Mouse (Mus musculus) liver, embryonic 14.5 days (tissue): ENCODE data around the gene Lrp5. TPM values are rescaled to one million over a fixed set of nuclear protein-coding genes. Genes with fewer than 3 reads are reported as not detected.

ENCODE experiments used
- ATAC-seq: fragments of 200-750 bp; cut with Nextera tagmentation; 2 replicates; pipeline ENCODE4 v1.8.0; 2017; ENCODE audit warnings: moderate number of reproducible peaks, mild to moderate bottlenecking, moderate library complexity; ENCODE audit not compliant: insufficient read depth
- DNase-seq, 3 experiments: peaks; one replicate each; pipeline ENCODE4 v3.0.0-alpha.2; 2012 to 2013; ENCODE audit warnings: low read depth in 3 of 3, low spot score in 3 of 3
- H3K27ac ChIP-seq: fragments of 300-500 bp; sonication (generic); 2 replicates; pipeline ENCODE4 v1.5.1; 2014; ENCODE audit warnings: moderate library complexity, mild to moderate bottlenecking, control low read depth, inconsistent platforms
- H3K27me3 ChIP-seq: fragments of 300-500 bp; sonication (generic); 2 replicates; pipeline ENCODE4 v1.6.1; 2014; ENCODE audit warnings: mild to moderate bottlenecking, low read length, moderate library complexity; ENCODE audit not compliant: control insufficient read depth, insufficient read depth
- H3K36me3 ChIP-seq: fragments of 300-500 bp; sonication (generic); replicated peaks from 2 replicates; pipeline ENCODE4 v1.6.1; 2014; ENCODE audit warnings: low read depth; ENCODE audit not compliant: control insufficient read depth, insufficient read depth
- H3K4me1 ChIP-seq, 2 experiments: fragments of 200-500 bp in 1 of 2; fragments of 300-500 bp in 1 of 2; sonication (generic) in 1 of 2; replicated peaks; 2 replicates each; pipeline ENCODE4 v1.6.1; 2012 to 2014; ENCODE audit warnings: antibody characterized with exemption in 1 of 2, inconsistent platforms in 1 of 2, low read length in 1 of 2; ENCODE audit not compliant: control insufficient read depth in 2 of 2, insufficient read depth in 2 of 2
- H3K4me2 ChIP-seq: fragments of 300-500 bp; sonication (generic); 2 replicates; pipeline ENCODE4 v1.6.1; 2014; ENCODE audit warnings: low read depth, mild to moderate bottlenecking, control low read depth, moderate library complexity
- H3K4me3 ChIP-seq, 2 experiments: fragments of 200-500 bp in 1 of 2; fragments of 300-500 bp in 1 of 2; sonication (generic) in 1 of 2; 2 replicates each; pipeline ENCODE4 v1.5.1; 2012 to 2014; ENCODE audit warnings: low read depth in 2 of 2, low read length in 2 of 2, mild to moderate bottlenecking in 2 of 2, control low read depth in 1 of 2, inconsistent platforms in 1 of 2, moderate library complexity in 1 of 2; ENCODE audit not compliant: insufficient read depth in 1 of 2
- H3K9ac ChIP-seq: fragments of 300-500 bp; sonication (generic); replicated peaks from 2 replicates; pipeline ENCODE4 v1.6.1; 2014; ENCODE audit warnings: mild to moderate bottlenecking, control low read depth, moderate library complexity
- H3K9me3 ChIP-seq: fragments of 300-500 bp; sonication (generic); 2 replicates; pipeline ENCODE4 v1.6.1; 2016; ENCODE audit warnings: low read length, mixed read lengths; ENCODE audit not compliant: control insufficient read depth
- CTCF ChIP-seq: IDR thresholded peaks from 2 replicates; pipeline ENCODE4 v1.5.1; 2016; ENCODE audit warnings: antibody characterized with exemption, low read depth, control low read depth
- EP300 ChIP-seq: IDR thresholded peaks from 2 replicates; pipeline ENCODE4 v1.6.1; 2016; ENCODE audit warnings: antibody characterized with exemption, low read depth
- WGBS: fragments of 180-500 bp; shearing (Covaris S2); extraction: QIAGEN DNeasy Blood & Tissue Kit; methylation state at CpG from one replicate; pipeline ENCODE4 v1.1.7; 2014; ENCODE audit not compliant: insufficient replicate concordance; 5-methylcytosine and 5-hydroxymethylcytosine counted together
- polyA plus RNA-seq, 2 experiments: library from polyadenylated mRNA; depleted of rRNA in 1 of 2; stranded (reverse) in 1 of 2; unstranded in 1 of 2; fragments of >200 nt; fragmentation: Nextera tagmentation in 1 of 2; extraction: Ambion mirVana in 1 of 2; gene quantifications; 2 replicates each; pipeline versions ENCODE4 v1.2.1 to v1.2.3; 2012 to 2014

Lrp5 gene
- polyA plus RNA-seq, 2 experiments, result 2.3 to 6.8 TPM

GRCm38 (mm10) chr19:3706258-3706657 is 19.9 kb upstream of the Lrp5 start:
- H3K27ac ChIP-seq, result no peak overlapping the region
- H3K4me1 ChIP-seq, result peaks cover 11 to 13% of the 10 kb centered on the region in 2 experiments
- H3K4me2 ChIP-seq, result no peak overlapping the region
- H3K27me3 ChIP-seq, result no peaks in the 10 kb centered on the region
- TF ChIP-seq CTCF (0 out of 2 replicates have a peak, but pooled peaks have one; percentile 16), EP300 (no peak)
- H3K9ac ChIP-seq, result no peak overlapping the region
- no peaks in the 10 kb centered on the region for H3K9me3 ChIP-seq
- ATAC-seq (no peak), DNase-seq (no peak)
- H3K36me3 ChIP-seq, result no peaks in the 10 kb centered on the region
- WGBS, result 13% methylated on average over 1 of the region's 1 CpGs
- no peak overlapping the region for H3K4me3 ChIP-seq

GRCm38 (mm10) chr19:3702460-3702859 is 16.1 kb upstream of the Lrp5 start:
- Histone ChIP-seq H3K9ac (no peak overlapping the region), H3K9me3 (no peaks in the 10 kb centered on the region), H3K27me3 (no peaks in the 10 kb centered on the region), H3K36me3 (no peaks in the 10 kb centered on the region), H3K4me1 (peaks cover 2% of the 10 kb centered on the region in 2 experiments), H3K4me3 (no peak overlapping the region), H3K4me2 (no peak overlapping the region), H3K27ac (no peak overlapping the region)
- TF ChIP-seq CTCF, result no peak
- TF ChIP-seq EP300, result no peak
- ATAC-seq (no peak), DNase-seq (no peak)
- 64% methylated on average over 4 of the region's 4 CpGs for WGBS

GRCm38 (mm10) chr19:3699508-3700438 is 13.4 kb upstream of the Lrp5 start:
- peak; percentile 63; the same call in 1 of the 2 replicates for ATAC-seq
- TF ChIP-seq EP300, result no peak
- TF ChIP-seq CTCF, result peak; percentile 94
- H3K4me2 ChIP-seq, result no peak overlapping the region
- peak in 2 of 3 experiments; percentile 46 to 54 for DNase-seq
- no peaks in the 10 kb centered on the region for H3K36me3 ChIP-seq
- WGBS, result 26% methylated on average over 6 of the region's 6 CpGs
- H3K4me3 ChIP-seq, result no peak overlapping the region
- no peak overlapping the region for H3K9ac ChIP-seq
- H3K27ac ChIP-seq, result no peak overlapping the region
- no peaks in the 10 kb centered on the region for H3K9me3 ChIP-seq
- no peaks in the 10 kb centered on the region for H3K27me3 ChIP-seq
- 0 out of 4 replicates have a peak, but pooled peaks cover 0 to 2% of the 10 kb centered on the region in 2 experiments for H3K4me1 ChIP-seq

GRCm38 (mm10) chr19:3698035-3698434 is 11.7 kb upstream of the Lrp5 start:
- WGBS, result 68% methylated on average over 7 of the region's 7 CpGs
- DNase-seq, result no peak
- Histone ChIP-seq H3K4me3 (no peak overlapping the region), H3K27ac (no peak overlapping the region), H3K4me1 (0 out of 4 replicates have a peak, but pooled peaks cover 0 to 2% of the 10 kb centered on the region in 2 experiments), H3K9ac (no peak overlapping the region), H3K27me3 (no peaks in the 10 kb centered on the region), H3K9me3 (no peaks in the 10 kb centered on the region), H3K4me2 (no peak overlapping the region), H3K36me3 (no peaks in the 10 kb centered on the region)
- ATAC-seq, result no peak
- TF ChIP-seq EP300 (no peak), CTCF (no peak)

GRCm38 (mm10) chr19:3695976-3696375 is 9.6 kb upstream of the Lrp5 start:
- Histone ChIP-seq H3K4me2 (no peak overlapping the region), H3K27ac (no peak overlapping the region)
- WGBS, result 69% methylated on average over 8 of the region's 8 CpGs

More at GRCm38 (mm10) chr19:3695976-3696375, 9.6 kb upstream of the Lrp5 start:
- no peak overlapping the region for H3K9ac ChIP-seq
- 0 out of 4 replicates have a peak, but pooled peaks cover 0 to 2% of the 10 kb centered on the region in 2 experiments for H3K4me1 ChIP-seq
- no peak for ATAC-seq
- H3K4me3 ChIP-seq, result no peak overlapping the region
- no peaks in the 10 kb centered on the region for H3K27me3 ChIP-seq
- TF ChIP-seq EP300, result no peak
- TF ChIP-seq CTCF, result no peak
- DNase-seq, result no peak
- H3K9me3 ChIP-seq, result no peaks in the 10 kb centered on the region
- H3K36me3 ChIP-seq, result no peaks in the 10 kb centered on the region
